Mouse (Mus musculus) common myeloid progenitor, adult 5-6 weeks (primary cell): ENCODE data around the gene Muc1. TPM values are rescaled to one million over a fixed set of nuclear protein-coding genes. Genes with fewer than 3 reads are reported as not detected.

Source experiments
- ATAC-seq: replicated peaks from 2 replicates; pipeline ENCODE4 v1.8.0; 2016; ENCODE audit warnings: low read depth, mild to moderate bottlenecking, moderate TSS enrichment, inconsistent platforms; ENCODE audit not compliant: poor library complexity, severe bottlenecking
- total RNA-seq: library from RNA; stranded (forward); fragments of 200-1000, 187-1606 nt; gene quantifications from 2 replicates; pipeline ENCODE4 v1.2.3, GENCODE M21; 2017

The Muc1 gene
- total RNA-seq, 1 experiment from 2014 or later: not detected

GRCm38 (mm10) chr3:89231772-89232275 is 3.0 kb downstream of the Muc1 start:
- ATAC-seq: no peak

DNA sequence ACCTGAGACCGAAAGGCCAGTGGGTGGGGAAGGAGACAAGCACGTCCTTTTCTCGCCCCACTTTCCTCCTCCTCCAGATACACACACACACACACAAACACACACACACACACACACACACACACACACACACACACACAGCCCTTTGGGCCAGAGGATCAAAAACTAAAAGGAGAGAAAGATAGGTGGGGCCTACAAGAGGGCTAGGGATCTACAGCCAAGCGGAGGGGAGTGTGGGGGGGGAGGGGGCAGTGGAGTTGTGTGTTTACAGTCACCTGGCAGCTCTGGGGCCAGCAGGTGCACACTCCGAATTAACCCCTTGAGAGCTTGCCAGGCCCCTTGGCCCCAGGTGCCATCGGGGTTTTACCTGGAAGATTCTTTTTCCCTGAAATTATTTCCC is 3.8 kb downstream of the Muc1 start:
- ATAC-seq: no peak

- ATAC-seq: peak; percentile 81
These were observed 4.8 kb downstream of the Muc1 start for GRCm38 (mm10) chr3:89233562-89234110.

GRCm38 (mm10) chr3:89236516-89236915 is 7.7 kb downstream of the Muc1 start:
- no peak for ATAC-seq

GRCm38 (mm10) chr3:89237682-89238081 is 8.8 kb downstream of the Muc1 start:
- ATAC-seq: no peak

- ATAC-seq: no peak
These were observed 9.6 kb downstream of the Muc1 start for GRCm38 (mm10) chr3:89238494-89238893.

- peak; percentile 24; the same call in 1 of the 2 replicates for ATAC-seq
These were observed 13.6 kb downstream of the Muc1 start for GRCm38 (mm10) chr3:89242331-89242895.

GRCm38 (mm10) chr3:89243609-89244008 is 14.8 kb downstream of the Muc1 start:
- peak; percentile 72 for ATAC-seq

DNA sequence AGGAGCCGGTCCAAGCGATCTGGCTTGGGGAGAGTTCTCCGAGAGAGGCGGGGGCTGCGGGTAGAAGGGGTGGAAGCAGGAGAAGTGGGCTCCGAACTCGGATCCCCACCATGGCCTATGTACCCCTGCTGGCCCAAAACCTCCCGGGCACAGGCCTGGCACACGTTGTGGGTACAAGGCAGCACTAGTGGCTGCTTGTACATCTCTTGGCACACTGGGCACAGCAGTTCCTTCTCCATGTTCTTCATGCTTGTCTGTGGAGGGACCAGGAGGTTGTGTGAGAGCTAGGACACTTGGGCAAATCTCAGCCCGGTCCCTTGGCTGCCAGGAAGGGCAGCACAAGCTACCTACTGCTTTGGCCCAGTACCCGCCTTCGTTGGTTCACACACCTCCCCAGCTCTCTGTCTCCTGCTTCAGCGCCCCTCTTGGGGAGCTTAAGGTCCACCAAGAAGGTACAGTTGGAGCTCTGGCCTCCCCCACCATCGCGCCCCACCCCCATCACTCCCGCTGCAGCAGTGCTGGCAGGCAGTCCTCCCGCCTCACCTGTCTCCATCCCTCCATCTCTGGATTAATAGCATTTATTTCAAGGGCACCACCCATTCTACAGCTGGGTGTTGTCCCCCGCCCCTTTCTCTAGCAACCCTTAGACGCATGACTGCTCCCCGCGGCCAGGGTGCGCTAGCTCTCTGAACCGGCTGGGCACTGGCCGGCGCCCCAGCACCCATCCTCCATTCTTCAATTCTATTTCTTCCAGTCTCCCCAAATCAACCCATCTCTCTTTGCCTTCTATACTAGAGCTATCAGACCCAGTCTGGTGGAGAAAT is 15.5 kb downstream of the Muc1 start:
- peak; percentile 17; the same call in 1 of the 2 replicates for ATAC-seq

- no peak for ATAC-seq
These were observed 16.3 kb downstream of the Muc1 start for GRCm38 (mm10) chr3:89244982-89245687.

- no peak for ATAC-seq
These were observed 16.9 kb downstream of the Muc1 start, which contains the start of gene Krtcap2 for GRCm38 (mm10) chr3:89245688-89246171. TSS of gene Krtcap2 (plus strand) at chr3:89245966.

GRCm38 (mm10) chr3:89246261-89247100 is 17.6 kb downstream of the Muc1 start, which contains the start of gene Trim46:
TSS of gene Trim46 (minus strand) at chr3:89246309.
- ATAC-seq: peak; percentile 67

- ATAC-seq: no peak
These were observed 18.6 kb downstream of the Muc1 start for GRCm38 (mm10) chr3:89247466-89247865.

DNA sequence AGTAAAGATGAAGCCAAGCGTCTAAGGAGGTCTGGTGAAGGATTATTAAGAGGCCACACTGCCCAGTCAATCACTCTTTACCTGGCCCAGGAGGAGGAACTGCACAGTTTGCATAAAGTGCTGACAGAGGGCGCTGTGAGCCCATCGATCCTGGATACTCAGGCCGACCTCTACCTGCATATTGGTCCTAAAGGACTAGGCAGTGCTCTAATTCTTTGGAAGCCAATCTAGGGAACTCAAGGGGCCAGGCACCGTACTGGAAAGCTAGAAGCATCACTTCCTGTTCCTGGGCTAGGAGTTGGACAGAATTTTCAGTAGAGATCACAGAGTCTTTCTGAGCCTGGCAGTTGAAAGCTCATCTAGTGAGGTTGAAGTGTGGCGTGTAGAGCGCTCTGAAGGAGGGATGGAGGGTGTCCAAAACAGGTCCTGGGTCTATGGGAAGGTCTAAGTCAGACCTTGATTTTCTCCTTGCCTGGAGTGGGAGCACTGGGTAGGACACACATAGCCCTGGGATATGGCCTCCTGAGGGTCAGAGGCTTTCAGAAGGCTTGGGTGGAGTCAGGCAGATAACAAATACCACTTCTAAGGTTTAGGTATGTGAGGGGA is 21.7 kb downstream of the Muc1 start:
- peak; percentile 6; the same call in 1 of the 2 replicates for ATAC-seq

- peak; percentile 78 for ATAC-seq
These were observed 22.6 kb downstream of the Muc1 start for GRCm38 (mm10) chr3:89251365-89251895.

DNA sequence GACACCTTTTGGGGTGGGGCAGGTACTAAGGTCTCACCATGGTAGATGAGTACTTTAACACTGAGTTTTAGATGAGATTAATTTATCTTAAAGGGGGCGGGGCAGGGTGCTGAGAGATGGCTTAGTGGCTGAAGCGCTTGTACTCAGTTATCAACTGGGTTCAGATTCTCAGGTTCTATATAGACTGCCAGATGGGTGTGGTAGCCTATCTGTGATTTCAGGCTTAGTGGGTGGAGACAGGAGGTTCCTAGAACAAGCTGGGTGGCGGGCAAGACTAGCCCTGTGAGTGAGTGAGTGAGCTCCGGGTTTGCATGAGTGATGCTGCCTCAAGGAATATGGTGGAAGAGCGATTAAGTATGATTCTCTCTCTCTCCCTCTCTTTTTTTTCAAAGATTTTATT is 26.1 kb downstream of the Muc1 start:
- no peak for ATAC-seq

GRCm38 (mm10) chr3:89256177-89256576 is 27.3 kb downstream of the Muc1 start:
- ATAC-seq: no peak

DNA sequence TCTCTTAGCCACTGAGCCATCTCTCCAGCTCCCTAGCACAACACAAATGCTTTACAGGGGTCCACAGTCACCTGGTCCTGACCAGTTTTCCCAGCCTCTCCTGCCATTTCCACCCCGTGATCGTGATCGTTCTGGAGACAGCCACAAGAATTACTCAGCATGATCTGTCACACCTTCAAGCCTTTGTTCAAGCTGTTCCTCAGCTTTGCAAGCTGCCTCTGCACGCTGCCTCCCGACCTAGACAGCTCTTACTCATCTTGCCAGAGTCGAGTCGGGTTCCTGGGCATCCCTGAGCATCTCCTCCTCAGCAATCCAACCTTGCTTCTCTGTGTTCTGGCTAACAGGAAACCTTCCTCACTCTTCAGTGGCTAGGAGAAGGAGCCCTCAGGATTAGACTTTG is 30.2 kb downstream of the Muc1 start, which contains the start of gene Dpm3:
Dpm3 (plus strand) TSS at position 283 of the 400 bp plus-strand sequence.
- ATAC-seq: no peak
